Mouse (Mus musculus) kidney, postnatal 0 days (tissue): ENCODE data around the gene Gm10197. TPM values are rescaled to one million over a fixed set of nuclear protein-coding genes. Genes with fewer than 3 reads are reported as not detected.

Experiments used
- ATAC-seq: fragments of 200-750 bp; cut with Nextera tagmentation; replicated peaks from 2 replicates; pipeline ENCODE4 v1.8.0; 2017; ENCODE audit warnings: low read depth, moderate number of reproducible peaks, moderate TSS enrichment, moderate library complexity; ENCODE audit not compliant: low FRiP score
- DNase-seq: peaks from one replicate; pipeline ENCODE4 v3.0.0-alpha.2; 2016; ENCODE audit warnings: low spot score
- H3K27ac ChIP-seq: fragments of 300-500 bp; sonication (generic); 2 replicates; pipeline ENCODE4 v1.5.1; 2014; ENCODE audit warnings: mild to moderate bottlenecking
- H3K27me3 ChIP-seq: fragments of 300-500 bp; sonication (generic); 2 replicates; pipeline ENCODE4 v1.6.1; 2014; ENCODE audit warnings: low read length, mixed read lengths; ENCODE audit not compliant: insufficient read depth
- H3K36me3 ChIP-seq: fragments of 300-500 bp; sonication (generic); 2 replicates; pipeline ENCODE4 v1.6.1; 2014; ENCODE audit warnings: low read length, mixed read lengths; ENCODE audit not compliant: insufficient read depth
- H3K4me1 ChIP-seq: fragments of 300-500 bp; sonication (generic); replicated peaks from 2 replicates; pipeline ENCODE4 v1.6.1; 2014; ENCODE audit warnings: antibody characterized with exemption, low read length, mixed read lengths; ENCODE audit not compliant: insufficient read depth
- H3K4me2 ChIP-seq: fragments of 300-500 bp; sonication (generic); 2 replicates; pipeline ENCODE4 v1.6.1; 2014; ENCODE audit warnings: mild to moderate bottlenecking, low read length, moderate library complexity, mixed read lengths
- H3K4me3 ChIP-seq: fragments of 300-500 bp; sonication (generic); replicated peaks from 2 replicates; pipeline ENCODE4 v1.5.1; 2014; ENCODE audit warnings: low read depth, low read length
- H3K9ac ChIP-seq: fragments of 300-500 bp; sonication (generic); 2 replicates; pipeline ENCODE4 v1.6.1; 2014; ENCODE audit warnings: low read depth, low read length
- H3K9me3 ChIP-seq: fragments of 300-500 bp; sonication (generic); replicated peaks from 2 replicates; pipeline ENCODE4 v1.6.1; 2016; ENCODE audit warnings: low read length, inconsistent platforms, mixed read lengths
- CTCF ChIP-seq: IDR thresholded peaks from 2 replicates; pipeline ENCODE4 v1.5.1; 2016; ENCODE audit warnings: antibody characterized with exemption, low read depth, mild to moderate bottlenecking, moderate library complexity
- whole genome bisulfite sequencing: fragments of 180-500 bp; shearing (Covaris S2); extraction: QIAGEN DNeasy Blood & Tissue Kit; methylation state at CpG from one replicate; pipeline ENCODE4 v1.1.7; 2014; 5-methylcytosine and 5-hydroxymethylcytosine counted together
- polyA plus RNA-seq: library from polyadenylated mRNA; unstranded; fragments of >200 nt; fragmentation: Nextera tagmentation; extraction: Ambion mirVana; gene quantifications from 2 replicates; pipeline ENCODE4 v1.2.1, GENCODE M21; 2015

The Gm10197 gene
- polyA plus RNA-seq, 1 experiment from 2014 or later = not detected

GRCm38 (mm10) chr19:53364963-53365362 lies 6.6 kb downstream of the Gm10197 start:
- H3K4me3 ChIP-seq = no peak overlapping the region
- H3K4me2 ChIP-seq = peak overlapping the region; percentile 44
- no peaks in the 10 kb centered on the region for H3K27me3 ChIP-seq
- peak; percentile 59; the same call in 1 of the 2 replicates for ATAC-seq
- no peaks in the 10 kb centered on the region for H3K9me3 ChIP-seq
- no peak for TF ChIP-seq CTCF
- H3K9ac ChIP-seq = 0 out of 2 replicates have a peak overlapping the region, but pooled peaks have one; percentile 42
- no peaks in the 10 kb centered on the region for H3K36me3 ChIP-seq
- WGBS = 17% methylated on average over 9 of the region's 9 CpGs
- H3K4me1 ChIP-seq = peaks cover 15% of the 10 kb centered on the region
- DNase-seq = peak; percentile 91
- H3K27ac ChIP-seq = peak overlapping the region; percentile 64; the same call in 1 of the 2 replicates

DNA sequence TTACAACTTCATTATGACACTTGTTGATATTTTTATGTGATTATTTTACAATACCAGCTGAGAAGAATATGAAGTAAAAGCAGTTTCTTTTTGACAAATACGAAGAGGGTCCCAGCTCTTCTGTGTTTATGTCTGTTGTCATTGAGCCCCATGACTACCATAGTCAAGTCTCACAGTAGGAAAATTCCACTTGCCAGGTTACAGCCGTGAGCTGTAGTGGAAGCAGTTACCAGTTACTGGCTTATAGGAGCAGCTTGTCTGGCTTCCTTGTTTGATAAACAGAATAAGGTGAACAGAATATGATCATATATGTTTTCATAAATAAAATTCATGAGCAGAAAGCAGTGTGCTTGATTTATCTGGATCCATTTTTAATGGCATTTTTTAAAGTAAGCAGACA lies 7.0 kb downstream of the Gm10197 start:
- TF ChIP-seq CTCF = no peak
- H3K4me1 ChIP-seq = peaks cover 16% of the 10 kb centered on the region
- H3K36me3 ChIP-seq = no peaks in the 10 kb centered on the region
- peak overlapping the region; percentile 44; the same call in 1 of the 2 replicates for H3K4me2 ChIP-seq
- no peak for ATAC-seq
- H3K9ac ChIP-seq = no peak overlapping the region
- WGBS = 52% methylated on average over 2 of the region's 2 CpGs
- H3K27ac ChIP-seq = peak overlapping the region; percentile 64; the same call in 1 of the 2 replicates
- H3K4me3 ChIP-seq = no peak overlapping the region
- DNase-seq = no peak
- H3K27me3 ChIP-seq = no peaks in the 10 kb centered on the region
- no peaks in the 10 kb centered on the region for H3K9me3 ChIP-seq

DNA sequence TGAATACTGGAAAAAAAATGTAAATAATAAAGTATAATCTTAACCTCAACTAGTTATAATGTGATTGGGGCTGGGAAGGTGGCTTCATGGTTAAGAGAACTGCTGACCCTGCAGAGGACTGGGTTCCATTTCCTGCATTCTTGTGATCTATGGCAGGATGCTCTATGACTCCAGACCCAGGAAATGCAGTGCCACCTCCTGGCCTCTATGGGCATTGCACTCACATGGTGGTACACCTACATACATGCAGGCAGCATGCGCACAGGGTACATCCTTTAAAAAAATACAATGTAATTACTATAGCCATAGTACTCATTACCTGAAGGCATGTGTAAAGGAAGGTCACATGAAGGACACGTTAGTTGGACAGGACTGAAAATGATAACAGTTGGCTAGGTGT lies 8.6 kb downstream of the Gm10197 start:
- ATAC-seq = no peak
- Histone ChIP-seq H3K4me1 (peaks cover 16% of the 10 kb centered on the region), H3K4me2 (no peak overlapping the region), H3K27me3 (no peaks in the 10 kb centered on the region), H3K9me3 (no peaks in the 10 kb centered on the region), H3K9ac (no peak overlapping the region), H3K27ac (no peak overlapping the region), H3K4me3 (no peak overlapping the region), H3K36me3 (no peaks in the 10 kb centered on the region)
- peak; percentile 59 for TF ChIP-seq CTCF
- WGBS = 45% methylated on average over 2 of the region's 2 CpGs
- DNase-seq = no peak

GRCm38 (mm10) chr19:53360265-53360958 lies 11.2 kb downstream of the Gm10197 start:
- Histone ChIP-seq H3K4me1 (peaks cover 13% of the 10 kb centered on the region), H3K9me3 (no peaks in the 10 kb centered on the region), H3K4me3 (no peak overlapping the region), H3K27me3 (no peaks in the 10 kb centered on the region), H3K27ac (no peak overlapping the region), H3K4me2 (no peak overlapping the region), H3K9ac (no peak overlapping the region), H3K36me3 (no peaks in the 10 kb centered on the region)
- TF ChIP-seq CTCF = no peak
- no peak for ATAC-seq
- DNase-seq = no peak
- 50% methylated on average over 8 of the region's 8 CpGs for WGBS

GRCm38 (mm10) chr19:53359160-53360033 lies 12.2 kb downstream of the Gm10197 start:
- Histone ChIP-seq H3K4me2 (peak overlapping the region; percentile 37), H3K4me3 (no peak overlapping the region), H3K27me3 (no peaks in the 10 kb centered on the region), H3K36me3 (no peaks in the 10 kb centered on the region), H3K27ac (peak overlapping the region; percentile 31; the same call in 1 of the 2 replicates), H3K4me1 (peaks cover 7% of the 10 kb centered on the region), H3K9me3 (no peaks in the 10 kb centered on the region), H3K9ac (peak overlapping the region; percentile 31; the same call in 1 of the 2 replicates)
- no peak for TF ChIP-seq CTCF
- 64% methylated on average over 22 of the region's 22 CpGs for WGBS
- ATAC-seq = no peak
- DNase-seq = no peak

DNA sequence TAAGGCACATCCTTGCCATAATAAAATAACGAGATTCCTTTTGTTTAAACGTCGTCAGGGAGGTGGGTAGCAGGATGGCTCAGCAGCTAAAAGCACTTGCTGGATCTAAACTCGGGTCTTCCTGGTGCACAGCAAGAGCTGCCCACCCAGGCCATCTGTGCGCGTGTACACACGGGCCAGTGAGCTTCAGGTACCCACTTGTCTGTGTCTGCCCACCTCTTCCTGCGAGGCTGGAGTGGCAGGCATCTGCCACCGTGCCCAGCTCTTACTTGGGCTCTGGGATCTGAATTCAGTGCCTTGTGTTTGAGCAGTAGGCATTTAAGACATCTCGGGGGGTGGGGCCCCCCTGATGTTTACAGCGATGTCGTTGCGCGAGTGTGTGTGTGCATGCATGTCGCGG lies 16.5 kb downstream of the Gm10197 start:
- Histone ChIP-seq H3K27me3 (no peaks in the 10 kb centered on the region), H3K9me3 (no peaks in the 10 kb centered on the region)
- TF ChIP-seq CTCF = no peak

More for the DNA sequence above, 16.5 kb downstream of the Gm10197 start:
- no peak overlapping the region for H3K9ac ChIP-seq
- ATAC-seq (no peak), DNase-seq (no peak)
- H3K27ac ChIP-seq = no peak overlapping the region
- H3K36me3 ChIP-seq = 0 out of 2 replicates have a peak, but pooled peaks cover 8% of the 10 kb centered on the region
- no peak overlapping the region for H3K4me3 ChIP-seq
- peaks cover 1% of the 10 kb centered on the region for H3K4me1 ChIP-seq
- 86% methylated on average over 16 of the region's 16 CpGs for WGBS
- H3K4me2 ChIP-seq = no peak overlapping the region
